Mouse (Mus musculus) liver, adult 2 months (tissue): ENCODE measurements around the gene Ngdn.

ENCODE experiments used
- CTCF ChIP-seq: fragments of 200-500 bp; IDR thresholded peaks from 2 replicates; pipeline ENCODE4 v1.5.1; 2011; ENCODE audit warnings: low read depth, low read length, control low read depth
- POLR2A ChIP-seq: fragments of 200-500 bp; IDR thresholded peaks from 2 replicates; pipeline ENCODE4 v1.6.1; 2011; ENCODE audit warnings: low read length, control low read depth; ENCODE audit not compliant: insufficient read depth; ENCODE audit errors: extremely low read depth

DNA sequence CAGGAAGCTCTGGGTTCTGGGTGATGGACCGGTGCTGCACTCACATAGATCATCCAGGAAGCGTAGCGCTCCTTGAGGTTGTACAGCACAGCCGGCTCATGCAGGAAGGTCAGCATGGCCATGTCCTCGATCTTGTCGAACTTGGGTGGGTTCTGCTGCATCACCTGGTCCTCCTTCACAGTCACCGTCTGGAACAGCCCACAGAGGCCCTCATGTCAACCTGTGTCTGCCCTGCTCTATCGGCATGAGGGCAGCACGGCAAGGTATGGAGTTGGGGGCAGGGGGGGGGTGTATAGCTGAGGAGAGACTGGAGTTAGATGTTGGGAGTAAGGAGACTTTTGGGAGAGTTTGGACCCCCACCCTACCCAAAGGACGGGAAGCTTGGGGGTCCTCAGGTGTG is 23.1 kb upstream of the Ngdn start:
- TF ChIP-seq POLR2A (no peak), CTCF (no peak)
